28 mouse cellular contexts compared by ENCODE assay signal in genomic region chr6:115631056-115631795, GRCm38 (mm10). TPM values are rescaled to one million over a fixed set of nuclear protein-coding genes. Genes with fewer than 3 reads are reported as not detected.
A peak's percentile ranks its signal among the peaks of the same experiment; 100 is the strongest.
DNase-seq lines count a peak whose midpoint lies in the region; ATAC-seq lines count a peak whose summit lies in the region.
"Had no signal": no experiment of that assay in that cellular context is flagged by ENCODE, and none has a peak within 500 bp of the region (broad histone marks: within the 10 kb centered on the region; RNA-seq: fewer than 3 reads in every experiment).

No protein-coding gene starts in this region.

- no peaks in the 10 kb centered on the region for H3K4me1 ChIP-seq in kidney, embryonic 15.5 days
- peaks cover 3% of the 10 kb centered on the region for H3K4me1 ChIP-seq in liver, embryonic 16.5 days (ENCODE audit: control insufficient read depth, low read depth, low read length)
- H3K4me1 ChIP-seq: heart, embryonic 13.5 days; hindbrain, embryonic 12.5 days; midbrain, embryonic 13.5 days; neural tube, embryonic 12.5 days had no signal

- H3K27ac ChIP-seq in kidney, embryonic 15.5 days, result no peak overlapping the region
- no peak overlapping the region for H3K27ac ChIP-seq in liver, embryonic 16.5 days (ENCODE audit: low read length)
- H3K27ac ChIP-seq: heart, embryonic 13.5 days; hindbrain, embryonic 12.5 days; limb, embryonic 13.5 days; midbrain, embryonic 13.5 days; neural tube, embryonic 12.5 days had no signal

- 83% methylated on average over 3 of the region's 3 CpGs for WGBS in kidney, embryonic 15.5 days
- WGBS in liver, embryonic 16.5 days (ENCODE audit: insufficient replicate concordance), result 79% methylated on average over 3 of the region's 3 CpGs

- no peak for ATAC-seq in kidney, embryonic 15.5 days (replicated peaks; ENCODE audit: low FRiP score)
- peak; percentile 55; the same call in 1 of the 2 replicates for ATAC-seq in liver, embryonic 16.5 days (ENCODE audit: low read depth)
- ATAC-seq: activated CD4-positive, CD25-positive, alpha-beta regulatory T cell, adult 4 months; forebrain, embryonic 14.5 days; midbrain, embryonic 13.5 days had no signal

- H3K4me2 ChIP-seq in kidney, embryonic 15.5 days, result no peak overlapping the region
- H3K4me2 ChIP-seq in liver, embryonic 16.5 days (ENCODE audit: low read depth, low read length), result no peak overlapping the region
- H3K4me2 ChIP-seq: heart, embryonic 13.5 days; hindbrain, embryonic 12.5 days; limb, embryonic 13.5 days; lung, embryonic 14.5 days; midbrain, embryonic 13.5 days; neural tube, embryonic 12.5 days had no signal

- no peak overlapping the region for H3K9ac ChIP-seq in kidney, embryonic 15.5 days
- no peak overlapping the region for H3K9ac ChIP-seq in liver, embryonic 16.5 days (ENCODE audit: low read depth, low read length)
- H3K9ac ChIP-seq: heart, embryonic 13.5 days; hindbrain, embryonic 12.5 days; limb, embryonic 13.5 days; lung, embryonic 14.5 days; midbrain, embryonic 13.5 days; neural tube, embryonic 12.5 days had no signal

- peak; percentile 53 for DNase-seq in kidney, adult 11 months
- peak; percentile 68 for DNase-seq in NIH3T3 (ENCODE audit: low read depth)
- peak; percentile 74 for DNase-seq in kidney, adult 9 months
- no peak for DNase-seq in retina, embryonic 14.5 days (ENCODE audit: low spot score)
- no peak for DNase-seq in urinary bladder, postnatal 10 days (ENCODE audit: low spot score)
- DNase-seq in lung, postnatal 10 days, result no peak
- DNase-seq: adrenal gland, postnatal 10 days; B cell, adult 2 months; cerebellum, adult 18-20 months; cerebellum, postnatal 36 days; gastrocnemius, postnatal 14 days; heart, adult 18-20 months; lung, embryonic 14.5 days; lung, postnatal 36 days; right cerebral cortex, postnatal 4 days; thymus, postnatal 14 days had no signal

- no peaks in the 10 kb centered on the region for H3K9me3 ChIP-seq in kidney, embryonic 15.5 days (replicated peaks)
- no peaks in the 10 kb centered on the region for H3K9me3 ChIP-seq in liver, embryonic 16.5 days (replicated peaks; ENCODE audit: control insufficient read depth, low read length)
- H3K9me3 ChIP-seq: G1E; heart, embryonic 13.5 days; hindbrain, embryonic 12.5 days; limb, embryonic 13.5 days; megakaryocyte, embryonic 14.5 days; midbrain, embryonic 13.5 days; neural tube, embryonic 12.5 days had no signal

- no peak overlapping the region for H3K4me3 ChIP-seq in kidney, embryonic 15.5 days (replicated peaks)
- H3K4me3 ChIP-seq in liver, embryonic 16.5 days (ENCODE audit: low read depth, low read length), result no peak overlapping the region
- H3K4me3 ChIP-seq: heart, embryonic 13.5 days; hindbrain, embryonic 12.5 days; limb, embryonic 13.5 days; megakaryocyte, embryonic 14.5 days; midbrain, embryonic 13.5 days; neural tube, embryonic 12.5 days had no signal

- no peaks in the 10 kb centered on the region for H3K27me3 ChIP-seq in kidney, embryonic 15.5 days
- H3K27me3 ChIP-seq in liver, embryonic 16.5 days (ENCODE audit: control insufficient read depth, insufficient read depth, low read depth, low read length), result no peaks in the 10 kb centered on the region
- H3K27me3 ChIP-seq: CH12.LX; heart, embryonic 13.5 days; hindbrain, embryonic 12.5 days; limb, embryonic 13.5 days; megakaryocyte, embryonic 14.5 days; midbrain, embryonic 13.5 days; neural tube, embryonic 12.5 days had no signal

- peaks cover 95% of the 10 kb centered on the region for H3K36me3 ChIP-seq in kidney, embryonic 15.5 days
- peaks cover 9% of the 10 kb centered on the region for H3K36me3 ChIP-seq in liver, embryonic 16.5 days (ENCODE audit: control insufficient read depth, insufficient read depth)

RNA-seq across cellular contexts. Expression of gene Mkrn2, which starts 29.5 kb away (rescaled TPM):
- 27.6 and 28.2 TPM in 2 replicates for polyA plus RNA-seq in kidney, embryonic 15.5 days (2015; fragmentation: Nextera tagmentation; extraction: Ambion mirVana)
- polyA plus RNA-seq in liver, embryonic 16.5 days (2015; fragmentation: Nextera tagmentation; extraction: Ambion mirVana), result 7.8 and 8.6 TPM in 2 replicates

RNA-seq across cellular contexts. Expression of gene Mkrn2os, which starts 38.9 kb away (rescaled TPM):
- polyA plus RNA-seq in kidney, embryonic 15.5 days (2015; fragmentation: Nextera tagmentation; extraction: Ambion mirVana), result 3.5 and 4.2 TPM in 2 replicates
- 10.8 and 12.5 TPM in 2 replicates for polyA plus RNA-seq in liver, embryonic 16.5 days (2015; fragmentation: Nextera tagmentation; extraction: Ambion mirVana)
- polyA plus RNA-seq: G1E had no signal

RNA-seq across cellular contexts. Expression of gene Raf1, which starts 45.2 kb away (rescaled TPM):
- polyA plus RNA-seq in kidney, embryonic 15.5 days (2015; fragmentation: Nextera tagmentation; extraction: Ambion mirVana), result 87.0 and 94.9 TPM in 2 replicates
- 36.8 and 39.3 TPM in 2 replicates for polyA plus RNA-seq in liver, embryonic 16.5 days (2015; fragmentation: Nextera tagmentation; extraction: Ambion mirVana)

Comparison
In these comparisons a context has a peak if more than half of its experiments do, and no peak if none do; other contexts are left out.
1. DNase-seq: peak in kidney, adult 11 months (single experiment), NIH3T3 (single experiment) and kidney, adult 9 months (single experiment); none in retina, embryonic 14.5 days (single experiment), urinary bladder, postnatal 10 days (single experiment) and lung, postnatal 10 days (single experiment).